Mouse (Mus musculus) layer of hippocampus, postnatal 14 days (tissue): ENCODE results near the gene Prpsap2. TPM values are rescaled to one million over a fixed set of nuclear protein-coding genes. Genes with fewer than 3 reads are reported as not detected.

Source experiments
- total RNA-seq, 2 experiments: library from RNA; stranded (reverse); gene quantifications; 2 replicates each; pipeline ENCODE4 v1.2.3; 2021

The Prpsap2 gene
- total RNA-seq, 2 experiments from 2014 or later = 40.8 to 45.7 TPM

Other genes starting within 250 kb of the Prpsap2 start
- 100 to 1,000 TPM; 147 to 158 TPM for gene Epn2, start 182.4 kb downstream of the Prpsap2 start, total RNA-seq
- 1 to 10 TPM; 7.0 to 9.0 TPM for gene Grap, start 108.8 kb downstream of the Prpsap2 start, total RNA-seq
- gene Fam83g, start 78.0 kb downstream of the Prpsap2 start, total RNA-seq = under 1 TPM in 1 of 2 experiments, not detected in 1; 0.07 TPM
- under 1 TPM; 0.48 to 0.64 TPM for gene Slc5a10, start 41.3 kb downstream of the Prpsap2 start, total RNA-seq
- 10 to 100 TPM; 88.6 to 92.1 TPM for gene Ulk2, start 93.0 kb upstream of the Prpsap2 start, total RNA-seq
- gene Akap10, start 168.2 kb upstream of the Prpsap2 start, total RNA-seq = 10 to 100 TPM; 31.2 to 33.9 TPM
- gene Specc1, start 194.7 kb upstream of the Prpsap2 start, total RNA-seq = 10 to 100 TPM; 66.1 to 69.8 TPM